Mouse (Mus musculus) frontal cortex, postnatal 36 days (tissue): ENCODE data around the gene Myh14.

Source experiments
- DNase-seq, 2 experiments: peaks; one replicate each; pipeline ENCODE4 v3.0.0; 2022; ENCODE audit warnings: low spot score in 2 of 2

Myh14 gene

DNA sequence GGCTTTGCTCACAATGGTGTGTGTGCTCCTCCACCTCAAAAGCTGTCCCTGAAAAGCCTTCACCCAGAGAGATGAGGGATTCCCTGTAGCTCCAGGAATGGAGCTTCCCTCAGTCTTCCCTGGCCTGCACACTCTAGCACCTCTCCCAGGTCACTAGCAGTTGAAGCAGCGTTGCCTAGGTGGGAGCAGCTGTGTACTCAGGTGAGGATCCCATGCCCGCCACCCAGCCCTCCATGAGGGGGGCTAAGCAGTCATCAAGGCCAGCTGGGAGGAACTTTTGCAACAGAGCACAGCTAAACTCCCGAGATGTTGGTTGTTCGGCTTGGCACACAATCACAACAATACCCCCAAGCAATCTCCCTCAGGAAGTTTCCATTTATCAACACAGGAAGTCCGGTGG is 87.9 kb downstream of the Myh14 start:
- DNase-seq = no peak

GRCm38 (mm10) chr7:44581637-44582036 is 89.0 kb downstream of the Myh14 start:
- DNase-seq = no peak

DNA sequence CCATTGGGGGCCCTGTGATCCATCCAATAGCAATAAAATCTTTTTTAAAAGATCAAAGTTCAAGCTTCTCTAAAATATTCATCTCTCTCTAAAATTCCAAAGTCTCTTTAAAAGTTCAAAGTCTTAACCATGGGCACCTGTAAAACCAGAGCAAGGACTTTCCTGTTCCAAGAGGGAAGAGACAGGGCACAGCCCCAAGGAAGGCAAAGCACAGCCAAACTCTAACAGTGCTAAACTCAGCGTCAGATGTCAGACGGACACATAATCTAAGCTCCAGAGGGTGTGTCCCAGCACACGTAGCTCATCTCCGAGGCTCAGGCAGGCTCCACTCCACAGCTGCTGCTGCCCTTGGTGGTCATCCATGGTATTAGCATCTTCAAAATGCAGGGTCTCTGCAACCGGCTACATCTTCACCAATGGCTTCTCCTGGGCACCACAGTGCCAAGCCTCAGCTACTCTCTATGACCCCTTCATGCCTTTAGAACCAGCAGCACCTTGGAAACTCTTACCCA is 94.3 kb downstream of the Myh14 start:
- no peak for DNase-seq

DNA sequence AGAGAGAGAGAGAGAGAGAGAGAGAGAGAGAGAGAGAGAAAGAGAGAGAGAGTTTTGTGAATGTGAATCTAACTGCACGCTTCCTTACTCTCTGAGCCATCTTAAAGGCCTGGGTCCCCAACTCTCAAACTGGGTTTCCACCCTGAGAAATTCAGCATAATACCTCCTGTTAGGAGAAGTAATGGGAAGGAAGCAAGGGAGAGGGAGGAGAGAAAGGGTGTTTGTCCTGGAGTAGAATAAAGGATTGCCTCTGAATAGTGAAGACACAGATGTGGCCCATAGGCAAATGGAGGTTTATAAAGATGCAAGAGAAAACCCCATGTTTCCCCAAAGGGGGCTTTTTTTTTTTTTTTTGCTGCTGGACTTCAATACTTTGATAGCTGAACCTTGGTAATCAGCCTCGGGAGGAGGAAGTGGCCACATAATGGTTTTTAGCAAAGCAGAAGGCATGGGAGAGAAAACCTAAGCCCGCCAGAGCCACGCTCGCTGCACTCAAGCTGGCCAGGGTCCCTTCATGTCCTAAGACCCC is 97.6 kb downstream of the Myh14 start:
- DNase-seq = no peak

GRCm38 (mm10) chr7:44572213-44572701 is 98.4 kb downstream of the Myh14 start, which contains the start of gene Napsa:
Gene Napsa, plus strand, starts transcription at chr7:44572380.
- no peak for DNase-seq

DNA sequence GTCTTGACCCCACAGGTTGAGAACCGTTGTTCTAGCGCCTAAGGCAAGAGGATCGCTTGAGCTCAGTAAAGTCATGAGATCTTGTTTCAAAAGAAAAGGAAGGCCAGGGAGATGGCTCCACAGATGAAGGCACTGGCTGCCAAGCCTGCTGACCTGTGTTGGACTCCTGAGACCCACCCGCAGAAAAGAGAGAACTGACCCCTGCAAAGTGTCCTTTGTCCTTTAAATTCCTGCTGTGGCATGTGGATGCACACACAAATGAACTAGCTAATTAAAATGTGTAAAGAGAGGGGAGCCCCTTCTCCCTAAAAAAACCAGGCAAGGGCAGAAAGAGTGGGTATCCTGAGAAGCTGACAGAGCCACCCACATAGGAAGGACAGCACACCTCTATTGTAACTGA is 98.8 kb downstream of the Myh14 start:
- DNase-seq = no peak

DNA sequence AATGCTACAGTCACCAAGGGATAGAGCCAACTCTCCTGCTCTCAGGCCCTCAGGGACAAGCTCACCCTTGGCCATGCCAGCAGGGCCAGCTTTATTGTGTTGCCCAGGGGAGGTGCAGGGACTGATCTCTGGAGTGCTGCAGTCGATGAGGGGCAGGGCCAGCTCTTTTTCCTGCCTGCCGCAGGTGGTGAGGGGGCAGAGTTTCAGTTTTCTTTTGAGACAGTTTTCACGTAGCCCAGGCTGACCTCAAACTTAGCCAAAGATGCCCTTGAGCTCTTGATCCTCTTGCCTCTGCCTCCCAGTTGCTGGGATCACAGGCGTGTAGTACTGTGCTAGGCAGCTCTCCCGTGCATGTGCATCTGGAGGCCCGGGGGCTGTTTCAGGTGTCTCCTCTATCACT is 99.7 kb downstream of the Myh14 start:
- DNase-seq = no peak

- no peak for DNase-seq
Observed at GRCm38 (mm10) chr7:44568803-44569202, 101.8 kb downstream of the Myh14 start.

- no peak for DNase-seq
Observed at GRCm38 (mm10) chr7:44565414-44565813, 105.2 kb downstream of the Myh14 start.

DNA sequence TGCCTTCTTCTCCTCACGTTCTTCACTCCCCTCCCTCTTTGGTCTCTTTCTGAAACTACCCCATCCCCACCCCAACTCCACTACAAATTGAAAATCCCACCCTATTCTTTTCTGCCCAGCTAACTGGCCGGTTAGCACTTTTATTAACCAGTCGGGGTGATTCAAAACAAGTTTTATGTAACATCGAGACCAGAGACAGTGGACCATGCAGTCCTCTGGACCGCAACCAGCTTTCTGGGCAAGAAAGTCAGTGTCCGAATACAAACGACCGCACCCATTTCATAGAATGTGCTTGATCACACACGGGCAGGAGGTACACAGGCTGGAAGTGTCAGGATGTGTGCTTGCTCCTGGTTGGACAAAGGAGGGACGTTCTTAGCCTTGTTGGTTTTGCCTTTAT is 106.2 kb downstream of the Myh14 start:
- DNase-seq = no peak

DNA sequence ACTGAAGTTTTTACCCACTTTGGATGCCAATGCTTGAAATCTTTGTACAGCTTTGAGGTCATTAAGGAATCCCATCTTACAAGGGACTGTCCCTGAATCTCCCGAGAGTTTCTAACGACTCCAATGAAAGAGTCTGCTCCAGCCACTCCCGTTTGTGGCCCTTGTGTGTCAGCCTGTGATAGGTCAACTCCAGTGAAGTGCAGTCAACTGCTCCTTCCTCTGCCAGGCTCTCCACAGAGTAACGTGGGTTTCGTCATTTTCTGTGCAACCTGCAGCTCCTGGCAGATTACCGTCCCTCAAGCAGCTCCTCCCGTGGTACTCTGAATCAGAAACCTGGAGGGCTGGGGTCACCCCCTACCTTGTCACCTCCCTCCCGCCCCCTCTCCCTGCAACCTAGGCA is 107.4 kb downstream of the Myh14 start:
- DNase-seq = no peak

- DNase-seq = peak; percentile 76 to 85
Observed at GRCm38 (mm10) chr7:44560435-44561400, 109.9 kb downstream of the Myh14 start.

- no peak for DNase-seq
Observed at GRCm38 (mm10) chr7:44557629-44558028, 113.0 kb downstream of the Myh14 start.
